Comparison of ENCODE assay signal across 29 mouse cellular contexts in the genomic region with DNA sequence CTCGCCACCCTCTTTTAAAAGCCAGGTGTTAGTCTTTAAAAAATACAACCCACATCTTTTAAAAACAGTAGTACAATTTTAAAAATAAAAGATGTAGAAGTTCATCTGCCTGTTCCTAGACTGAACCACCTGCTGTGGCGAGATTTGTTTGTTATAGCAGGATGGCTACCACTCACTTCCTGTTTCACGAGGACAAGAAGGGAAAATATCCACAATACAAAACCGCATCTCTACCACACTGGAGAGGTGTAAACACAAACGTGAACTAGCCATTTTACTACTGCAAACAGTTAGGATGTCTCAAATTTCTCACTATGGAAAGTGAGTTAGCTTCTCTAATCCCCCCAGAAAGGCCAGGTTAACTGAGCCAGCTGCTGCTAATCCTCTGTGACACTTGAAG.
DNase-seq lines count a peak whose midpoint lies in the region; ATAC-seq and TF ChIP-seq lines count a peak whose summit lies in the region.
"Had no signal": no experiment of that assay in that cellular context is flagged by ENCODE, and none has a peak within 500 bp of the region (broad histone marks: within the 10 kb centered on the region; RNA-seq: fewer than 3 reads in every experiment).

No protein-coding gene starts in this region.

- H3K4me3 ChIP-seq in heart, adult 2 months, result no peak overlapping the region
- no peak overlapping the region for H3K4me3 ChIP-seq in forebrain, embryonic 12.5 days (replicated peaks)
- H3K4me3 ChIP-seq: embryonic facial prominence, embryonic 13.5 days; heart, embryonic 15.5 days; intestine, embryonic 15.5 days; midbrain, embryonic 10.5 days; midbrain, embryonic 15.5 days had no signal

- DNase-seq in heart, adult 2 months, result no peak
- no peak for DNase-seq in heart, adult 8-10 months (ENCODE audit: low spot score)
- peak; percentile 63 for DNase-seq in A20 (ENCODE audit: low read depth, low spot score)
- peak; percentile 41 for DNase-seq in naive thymus-derived CD4-positive, alpha-beta T cell, adult 2 months (ENCODE audit: low read depth)
- DNase-seq in cerebellum, adult 18-20 months, result no peak
- DNase-seq: adrenal gland, postnatal 10 days; cerebellum, adult 11 months; cerebellum, adult 9-11 months; gastrocnemius, postnatal 14 days; heart, postnatal 4 days; kidney, adult 8-10 months; kidney, postnatal 4 days; liver; lung, adult 2 months; lung, postnatal 10 days; right cerebral cortex, postnatal 4 days; thymus, adult 2 months had no signal

- peaks cover 10% of the 10 kb centered on the region for H3K4me1 ChIP-seq in heart, adult 2 months (ENCODE audit: control insufficient read depth, insufficient read depth, low read length)
- H3K4me1 ChIP-seq in forebrain, embryonic 12.5 days, result peaks cover 4% of the 10 kb centered on the region; the same call in 1 of the 2 replicates
- H3K4me1 ChIP-seq: embryonic facial prominence, embryonic 13.5 days; midbrain, embryonic 15.5 days had no signal

- no peak overlapping the region for H3K4me2 ChIP-seq in forebrain, embryonic 12.5 days
- H3K4me2 ChIP-seq: embryonic facial prominence, embryonic 13.5 days; heart, embryonic 15.5 days; intestine, embryonic 15.5 days; midbrain, embryonic 15.5 days had no signal

- no peaks in the 10 kb centered on the region for H3K9me3 ChIP-seq in forebrain, embryonic 12.5 days
- H3K9me3 ChIP-seq: embryonic facial prominence, embryonic 13.5 days; G1E; heart, embryonic 15.5 days; intestine, embryonic 15.5 days; midbrain, embryonic 10.5 days; midbrain, embryonic 15.5 days had no signal

- peaks cover 3% of the 10 kb centered on the region for H3K79me2 ChIP-seq in heart, adult 2 months (replicated peaks; ENCODE audit: control insufficient read depth, insufficient read depth, low read length)

- peaks cover 29% of the 10 kb centered on the region for H3K36me3 ChIP-seq in heart, adult 2 months (ENCODE audit: control insufficient read depth, insufficient read depth, low read length)
- H3K36me3 ChIP-seq in forebrain, embryonic 12.5 days (replicated peaks), result 0 out of 2 replicates have a peak, but pooled peaks cover 2% of the 10 kb centered on the region
- H3K36me3 ChIP-seq: heart, embryonic 15.5 days; intestine, embryonic 15.5 days; midbrain, embryonic 15.5 days had no signal

- intact Hi-C loops in heart, adult 2 months (cut with DNase I), result no loop called here

- WGBS in heart, adult 2 months, result 49% methylated on average over 5 of the region's 5 CpGs
- 78% methylated on average over 5 of the region's 5 CpGs for WGBS in forebrain, embryonic 12.5 days

- H3K9ac ChIP-seq in heart, adult 2 months (ENCODE audit: low read depth, low read length), result no peak overlapping the region
- H3K9ac ChIP-seq in forebrain, embryonic 12.5 days, result no peak overlapping the region
- H3K9ac ChIP-seq: embryonic facial prominence, embryonic 13.5 days; heart, embryonic 15.5 days; intestine, embryonic 15.5 days; liver, embryonic 14.5 days; midbrain, embryonic 15.5 days had no signal

- TF ChIP-seq EP300 in heart, adult 2 months (IDR thresholded peaks at IDR 0.05; ENCODE audit: insufficient read depth, low read depth, low read length), result no peak

- H3K27me3 ChIP-seq in heart, adult 2 months (ENCODE audit: control insufficient read depth, insufficient read depth, low read length), result no peaks in the 10 kb centered on the region
- H3K27me3 ChIP-seq in forebrain, embryonic 12.5 days, result no peaks in the 10 kb centered on the region
- H3K27me3 ChIP-seq: embryonic facial prominence, embryonic 13.5 days; heart, embryonic 15.5 days; intestine, embryonic 15.5 days; midbrain, embryonic 15.5 days had no signal

- H3K27ac ChIP-seq in heart, adult 2 months, result peak overlapping the region; percentile 26; the same call in 1 of the 2 replicates
- no peak overlapping the region for H3K27ac ChIP-seq in forebrain, embryonic 12.5 days
- H3K27ac ChIP-seq: embryonic facial prominence, embryonic 13.5 days; heart, embryonic 15.5 days; hindbrain, postnatal 0 days; intestine, embryonic 15.5 days; kidney, postnatal 0 days; liver, embryonic 14.5 days; macrophage; midbrain, embryonic 10.5 days; midbrain, embryonic 15.5 days had no signal

- ATAC-seq in common myeloid progenitor, adult 5-6 weeks (replicated peaks; ENCODE audit: low read depth, poor library complexity, severe bottlenecking), result peak; percentile 87
- no peak for ATAC-seq in forebrain, embryonic 12.5 days (ENCODE audit: low FRiP score)
- ATAC-seq: hindbrain, postnatal 0 days; intestine, embryonic 15.5 days; midbrain, embryonic 15.5 days had no signal

- no peak for TF ChIP-seq POLR2A in heart, adult 2 months (IDR thresholded peaks at IDR 0.05; ENCODE audit: insufficient read depth, low read depth, low read length)

- no peak for TF ChIP-seq CTCF in heart, adult 2 months (IDR thresholded peaks at IDR 0.05)

Comparison
In these comparisons a context has a peak if more than half of its experiments do, and no peak if none do; other contexts are left out.
1. DNase-seq: peak in A20 (single experiment) and naive thymus-derived CD4-positive, alpha-beta T cell, adult 2 months (single experiment); none in heart, adult 2 months (0 of 2), heart, adult 8-10 months (single experiment) and cerebellum, adult 18-20 months (0 of 2).